Mouse (Mus musculus) hindbrain, embryonic 10.5 days (tissue): ENCODE data around the gene Atp6v0e2. TPM values are rescaled to one million over a fixed set of nuclear protein-coding genes. Genes with fewer than 3 reads are reported as not detected.

Experiments
- DNase-seq: peaks from one replicate; pipeline ENCODE4 v3.0.0-alpha.2; 2017; ENCODE audit warnings: low spot score
- H3K27ac ChIP-seq: fragments of 300-500 bp; sonication (generic); 2 replicates; pipeline ENCODE4 v1.5.1; 2016; ENCODE audit warnings: mild to moderate bottlenecking, moderate library complexity
- H3K27me3 ChIP-seq: fragments of 300-500 bp; sonication (generic); 2 replicates; pipeline ENCODE4 v1.6.1; 2016; ENCODE audit warnings: mild to moderate bottlenecking; ENCODE audit not compliant: poor library complexity, insufficient read depth, severe bottlenecking
- H3K36me3 ChIP-seq: fragments of 300-500 bp; sonication (generic); 2 replicates; pipeline ENCODE4 v1.6.1; 2016; ENCODE audit warnings: mild to moderate bottlenecking, moderate library complexity
- H3K4me1 ChIP-seq: fragments of 300-500 bp; sonication (generic); replicated peaks from 2 replicates; pipeline ENCODE4 v1.6.1; 2016; ENCODE audit warnings: mild to moderate bottlenecking
- H3K4me3 ChIP-seq: fragments of 300-500 bp; sonication (generic); 2 replicates; pipeline ENCODE4 v1.5.1; 2016; ENCODE audit warnings: mild to moderate bottlenecking, moderate library complexity
- H3K9me3 ChIP-seq: fragments of 300-500 bp; sonication (generic); 2 replicates; pipeline ENCODE4 v1.6.1; 2016; ENCODE audit warnings: mild to moderate bottlenecking, moderate library complexity
- WGBS: fragments of 180-500 bp; shearing (Covaris S2); methylation state at CpG from one replicate; pipeline ENCODE4 v1.1.7; 2016; 5-methylcytosine and 5-hydroxymethylcytosine counted together
- polyA plus RNA-seq: library from polyadenylated mRNA; unstranded; fragments of >200 nt; fragmentation: Nextera tagmentation; extraction: Ambion mirVana; gene quantifications from 2 replicates; pipeline ENCODE4 v1.2.1, GENCODE M21; 2016

Atp6v0e2 gene
- polyA plus RNA-seq, 1 experiment from 2014 or later = 62.2 TPM

GRCm38 (mm10) chr6:48527901-48528300, 9.5 kb upstream of the Atp6v0e2 start:
- no peaks in the 10 kb centered on the region for H3K9me3 ChIP-seq
- WGBS = 87% methylated on average over 9 of the region's 9 CpGs

GRCm38 (mm10) chr6:48529261-48529660, 8.2 kb upstream of the Atp6v0e2 start:
- H3K4me3 ChIP-seq = no peak overlapping the region
- no peaks in the 10 kb centered on the region for H3K4me1 ChIP-seq
- peaks cover 45% of the 10 kb centered on the region for H3K36me3 ChIP-seq
- no peaks in the 10 kb centered on the region for H3K9me3 ChIP-seq
- WGBS = 79% methylated on average over 14 of the region's 14 CpGs
- no peaks in the 10 kb centered on the region for H3K27me3 ChIP-seq
- no peak for DNase-seq
- no peak overlapping the region for H3K27ac ChIP-seq

More at GRCm38 (mm10) chr6:48527901-48528300, 9.5 kb upstream of the Atp6v0e2 start:
- Histone ChIP-seq H3K36me3 (peaks cover 41% of the 10 kb centered on the region), H3K27ac (no peak overlapping the region), H3K27me3 (no peaks in the 10 kb centered on the region), H3K4me1 (no peaks in the 10 kb centered on the region), H3K4me3 (no peak overlapping the region)
- no peak for DNase-seq

GRCm38 (mm10) chr6:48529871-48530440, 7.5 kb upstream of the Atp6v0e2 start:
- H3K4me3 ChIP-seq = no peak overlapping the region
- no peaks in the 10 kb centered on the region for H3K27me3 ChIP-seq
- 86% methylated on average over 16 of the region's 16 CpGs for WGBS
- no peak overlapping the region for H3K27ac ChIP-seq
- DNase-seq = no peak
- H3K9me3 ChIP-seq = no peaks in the 10 kb centered on the region
- peaks cover 44% of the 10 kb centered on the region for H3K36me3 ChIP-seq
- H3K4me1 ChIP-seq = no peaks in the 10 kb centered on the region

- Histone ChIP-seq H3K4me3 (no peak overlapping the region), H3K27me3 (no peaks in the 10 kb centered on the region), H3K27ac (no peak overlapping the region), H3K36me3 (peaks cover 39% of the 10 kb centered on the region), H3K4me1 (no peaks in the 10 kb centered on the region), H3K9me3 (no peaks in the 10 kb centered on the region)
- WGBS = 83% methylated on average over 2 of the region's 2 CpGs
- DNase-seq = no peak
Observed at GRCm38 (mm10) chr6:48530862-48531261, 6.6 kb upstream of the Atp6v0e2 start.

GRCm38 (mm10) chr6:48533475-48533874, 3.9 kb upstream of the Atp6v0e2 start:
- H3K36me3 ChIP-seq = peaks cover 39% of the 10 kb centered on the region
- H3K27ac ChIP-seq = no peak overlapping the region
- 78% methylated on average over 2 of the region's 2 CpGs for WGBS
- H3K4me1 ChIP-seq = peaks cover 21% of the 10 kb centered on the region
- no peak overlapping the region for H3K4me3 ChIP-seq
- H3K9me3 ChIP-seq = no peaks in the 10 kb centered on the region
- H3K27me3 ChIP-seq = no peaks in the 10 kb centered on the region
- DNase-seq = no peak

- WGBS = 81% methylated on average over 8 of the region's 8 CpGs
- Histone ChIP-seq H3K4me3 (no peak overlapping the region), H3K4me1 (peaks cover 32% of the 10 kb centered on the region), H3K27ac (no peak overlapping the region), H3K9me3 (no peaks in the 10 kb centered on the region), H3K36me3 (peaks cover 32% of the 10 kb centered on the region), H3K27me3 (no peaks in the 10 kb centered on the region)
- DNase-seq = no peak
Observed at GRCm38 (mm10) chr6:48534913-48535312, 2.5 kb upstream of the Atp6v0e2 start.

- Histone ChIP-seq H3K36me3 (peaks cover 35% of the 10 kb centered on the region), H3K4me1 (peaks cover 37% of the 10 kb centered on the region), H3K27ac (no peak overlapping the region), H3K27me3 (no peaks in the 10 kb centered on the region), H3K9me3 (no peaks in the 10 kb centered on the region), H3K4me3 (no peak overlapping the region)
- no peak for DNase-seq
- WGBS = 71% methylated on average over 4 of the region's 4 CpGs
Observed at GRCm38 (mm10) chr6:48536091-48536490, 1.3 kb upstream of the Atp6v0e2 start.

GRCm38 (mm10) chr6:48538841-48539737, 1.7 kb downstream of the Atp6v0e2 start:
- peak; percentile 73 for DNase-seq
- Histone ChIP-seq H3K4me3 (peak overlapping the region; percentile 69; the same call in 1 of the 2 replicates), H3K36me3 (peaks cover 25% of the 10 kb centered on the region), H3K9me3 (no peaks in the 10 kb centered on the region), H3K27ac (no peak overlapping the region), H3K4me1 (peaks cover 49% of the 10 kb centered on the region), H3K27me3 (no peaks in the 10 kb centered on the region)
- 66% methylated on average over 5 of the region's 5 CpGs for WGBS

GRCm38 (mm10) chr6:48539860-48540259, 2.4 kb downstream of the Atp6v0e2 start:
- Histone ChIP-seq H3K27me3 (no peaks in the 10 kb centered on the region), H3K36me3 (peaks cover 25% of the 10 kb centered on the region), H3K4me1 (peaks cover 49% of the 10 kb centered on the region), H3K27ac (no peak overlapping the region), H3K4me3 (no peak overlapping the region), H3K9me3 (no peaks in the 10 kb centered on the region)
- 66% methylated on average over 5 of the region's 5 CpGs for WGBS
- DNase-seq = no peak

- DNase-seq = no peak
- WGBS = 66% methylated on average over 3 of the region's 3 CpGs
- Histone ChIP-seq H3K9me3 (no peaks in the 10 kb centered on the region), H3K27ac (no peak overlapping the region), H3K4me1 (peaks cover 49% of the 10 kb centered on the region), H3K27me3 (no peaks in the 10 kb centered on the region), H3K36me3 (peaks cover 25% of the 10 kb centered on the region), H3K4me3 (no peak overlapping the region)
Observed at GRCm38 (mm10) chr6:48540721-48541120, 3.3 kb downstream of the Atp6v0e2 start.

GRCm38 (mm10) chr6:48541560-48542450, 4.4 kb downstream of the Atp6v0e2 start:
- Histone ChIP-seq H3K4me1 (peaks cover 44% of the 10 kb centered on the region), H3K36me3 (peaks cover 25% of the 10 kb centered on the region), H3K27me3 (no peaks in the 10 kb centered on the region), H3K9me3 (no peaks in the 10 kb centered on the region), H3K27ac (0 out of 2 replicates have a peak overlapping the region, but pooled peaks have one; percentile 31), H3K4me3 (no peak overlapping the region)
- DNase-seq = no peak
- 52% methylated on average over 7 of the region's 7 CpGs for whole genome bisulfite sequencing

GRCm38 (mm10) chr6:48542631-48543030, 5.2 kb downstream of the Atp6v0e2 start:
- DNase-seq = no peak
- Histone ChIP-seq H3K4me1 (peaks cover 37% of the 10 kb centered on the region), H3K27ac (0 out of 2 replicates have a peak overlapping the region, but pooled peaks have one; percentile 31), H3K9me3 (no peaks in the 10 kb centered on the region), H3K27me3 (no peaks in the 10 kb centered on the region), H3K36me3 (peaks cover 25% of the 10 kb centered on the region), H3K4me3 (no peak overlapping the region)
- 87% methylated on average over 3 of the region's 3 CpGs for WGBS
